In genomic region chr10:54075441-54076010, GRCm38 (mm10) we compare ENCODE assay signal across 8 mouse cellular contexts. TPM values are rescaled to one million over a fixed set of nuclear protein-coding genes. Genes with fewer than 3 reads are reported as not detected.
A peak's percentile ranks its signal among the peaks of the same experiment; 100 is the strongest.
DNase-seq lines count a peak whose midpoint lies in the region; ATAC-seq and TF ChIP-seq lines count a peak whose summit lies in the region.

No protein-coding gene starts in this region.

- no peak for TF ChIP-seq CTCF in thymus, adult 2 months (IDR thresholded peaks at IDR 0.05; ENCODE audit: borderline replicate concordance, control insufficient read depth, extremely low read depth, insufficient read depth, low read length, poor library complexity)

- H3K4me2 ChIP-seq in lung, embryonic 16.5 days (ENCODE audit: low read depth, low read length): peak overlapping the region; percentile 97

- DNase-seq in NIH3T3 (ENCODE audit: low read depth): peak; percentile 95
- DNase-seq in cerebellum, adult 9-11 months: peak; percentile 59
- DNase-seq in hindbrain, embryonic 10.5 days (ENCODE audit: low spot score): peak; percentile 91
- peak; percentile 88 for DNase-seq in layer of hippocampus, adult 9-11 months
- peak; percentile 92 for DNase-seq in ovary, adult 18-20 months (ENCODE audit: low spot score)
- peak; percentile 99 for DNase-seq in thymus, adult 2 months

- H3K4me1 ChIP-seq in hindbrain, embryonic 10.5 days (replicated peaks): peaks cover 23% of the 10 kb centered on the region
- H3K4me1 ChIP-seq in lung, embryonic 16.5 days (replicated peaks; ENCODE audit: control insufficient read depth, insufficient read depth, low read length): peaks cover 7% of the 10 kb centered on the region; the same call in 1 of the 2 replicates
- H3K4me1 ChIP-seq in thymus, adult 2 months (replicated peaks; ENCODE audit: control insufficient read depth, insufficient read depth, low read length): peaks cover 18% of the 10 kb centered on the region

- H3K36me3 ChIP-seq in hindbrain, embryonic 10.5 days: no peaks in the 10 kb centered on the region
- H3K36me3 ChIP-seq in lung, embryonic 16.5 days (ENCODE audit: control insufficient read depth, insufficient read depth, low read length): no peaks in the 10 kb centered on the region
- no peaks in the 10 kb centered on the region for H3K36me3 ChIP-seq in thymus, adult 2 months (ENCODE audit: control insufficient read depth, insufficient read depth, low read length)

- no peaks in the 10 kb centered on the region for H3K9me3 ChIP-seq in hindbrain, embryonic 10.5 days
- H3K9me3 ChIP-seq in lung, embryonic 16.5 days (ENCODE audit: control insufficient read depth, low read length): no peaks in the 10 kb centered on the region

- H3K4me3 ChIP-seq in hindbrain, embryonic 10.5 days: peak overlapping the region; percentile 84
- peak overlapping the region; percentile 77 for H3K4me3 ChIP-seq in lung, embryonic 16.5 days (ENCODE audit: low read length)
- H3K4me3 ChIP-seq in thymus, adult 2 months (ENCODE audit: control insufficient read depth, insufficient read depth, low read length): peak overlapping the region; percentile 82

- H3K9ac ChIP-seq in lung, embryonic 16.5 days (ENCODE audit: low read length): peak overlapping the region; percentile 70

- TF ChIP-seq POLR2A in thymus, adult 2 months (IDR thresholded peaks at IDR 0.05; ENCODE audit: control insufficient read depth, extremely low read depth, insufficient read depth, low read length, poor library complexity): peak; percentile 99

- peaks cover 19% of the 10 kb centered on the region for H3K27me3 ChIP-seq in hindbrain, embryonic 10.5 days (ENCODE audit: insufficient read depth, poor library complexity, severe bottlenecking)
- H3K27me3 ChIP-seq in lung, embryonic 16.5 days (ENCODE audit: control insufficient read depth, insufficient read depth, low read depth, low read length): no peaks in the 10 kb centered on the region
- no peaks in the 10 kb centered on the region for H3K27me3 ChIP-seq in thymus, adult 2 months (ENCODE audit: control insufficient read depth, insufficient read depth, low read length)

- peak; percentile 85 for ATAC-seq in frontal cortex, adult (ENCODE audit: low TSS enrichment)
- peak; percentile 99 for ATAC-seq in lung, embryonic 16.5 days (ENCODE audit: low read depth)

- under 1% methylated on average over 68 of the region's 68 CpGs for WGBS in hindbrain, embryonic 10.5 days
- WGBS in lung, embryonic 16.5 days: under 1% methylated on average over 68 of the region's 68 CpGs
- WGBS in thymus, adult 2 months: under 1% methylated on average over 68 of the region's 68 CpGs

- peak overlapping the region; percentile 81 for H3K27ac ChIP-seq in hindbrain, embryonic 10.5 days
- H3K27ac ChIP-seq in lung, embryonic 16.5 days (ENCODE audit: low read length): peak overlapping the region; percentile 17; the same call in 1 of the 2 replicates
- H3K27ac ChIP-seq in thymus, adult 2 months (ENCODE audit: control insufficient read depth, insufficient read depth, low read length): peak overlapping the region; percentile 3; the same call in 1 of the 2 replicates

RNA-seq across cellular contexts. Expression of gene Man1a, which starts 0.9 kb away (rescaled TPM):
- 2.0 and 2.1 TPM in 2 replicates for polyA plus RNA-seq in hindbrain, embryonic 10.5 days (2016; fragmentation: Nextera tagmentation; extraction: Ambion mirVana)
- polyA plus RNA-seq in lung, embryonic 16.5 days (2015; fragmentation: Nextera tagmentation; extraction: Ambion mirVana): 3.0 and 3.7 TPM in 2 replicates
- 26.5 and 30.1 TPM in 2 replicates for polyA plus RNA-seq in thymus, adult 2 months (2012; rRNA removed)

Comparison
In these comparisons a context has a peak if more than half of its experiments do, and no peak if none do; other contexts are left out.
1. Peak in every context shown above with its lines: DNase-seq, ATAC-seq, H3K4me3 ChIP-seq and H3K27ac ChIP-seq.
2. H3K27ac ChIP-seq: peak in every context shown above with its lines; median percentile 81 in hindbrain, embryonic 10.5 days; 17 in lung, embryonic 16.5 days; 3 in thymus, adult 2 months.